Mouse (Mus musculus) lung, postnatal 0 days (tissue): ENCODE results near the gene Lhx4. TPM values are rescaled to one million over a fixed set of nuclear protein-coding genes. Genes with fewer than 3 reads are reported as not detected.
A peak's percentile ranks its signal among the peaks of the same experiment; 100 is the strongest.

ENCODE experiments used
- ATAC-seq: fragments of 200-750 bp; cut with Nextera tagmentation; 2 replicates; pipeline ENCODE4 v1.8.0; 2017; ENCODE audit warnings: moderate library complexity
- DNase-seq: peaks from one replicate; pipeline ENCODE4 v3.0.0-alpha.2; 2016; ENCODE audit warnings: low spot score
- H3K27ac ChIP-seq: fragments of 300-500 bp; sonication (generic); 2 replicates; pipeline ENCODE4 v1.5.1; 2014; ENCODE audit warnings: antibody characterized with exemption, mild to moderate bottlenecking, low read length, mixed read lengths
- H3K27me3 ChIP-seq: fragments of 300-500 bp; sonication (generic); replicated peaks from 2 replicates; pipeline ENCODE4 v1.6.1; 2014; ENCODE audit warnings: low read length, mixed read lengths; ENCODE audit not compliant: insufficient read depth
- H3K36me3 ChIP-seq: fragments of 300-500 bp; sonication (generic); 2 replicates; pipeline ENCODE4 v1.6.1; 2014; ENCODE audit warnings: low read length, mixed read lengths; ENCODE audit not compliant: insufficient read depth
- H3K4me1 ChIP-seq: fragments of 300-500 bp; sonication (generic); 2 replicates; pipeline ENCODE4 v1.6.1; 2014; ENCODE audit warnings: antibody characterized with exemption, low read depth, low read length, mixed read lengths; ENCODE audit not compliant: insufficient read depth
- H3K4me2 ChIP-seq: fragments of 300-500 bp; sonication (generic); replicated peaks from 2 replicates; pipeline ENCODE4 v1.6.1; 2014; ENCODE audit warnings: low read depth, mild to moderate bottlenecking, low read length, moderate library complexity, mixed read lengths
- H3K4me3 ChIP-seq: fragments of 300-500 bp; sonication (generic); 2 replicates; pipeline ENCODE4 v1.5.1; 2014; ENCODE audit warnings: low read depth, low read length
- H3K9ac ChIP-seq: fragments of 300-500 bp; sonication (generic); replicated peaks from 2 replicates; pipeline ENCODE4 v1.6.1; 2014; ENCODE audit warnings: low read depth, mild to moderate bottlenecking
- H3K9me3 ChIP-seq: fragments of 300-500 bp; sonication (generic); 2 replicates; pipeline ENCODE4 v1.6.1; 2016; ENCODE audit warnings: low read length, mixed read lengths
- CTCF ChIP-seq: IDR thresholded peaks from 2 replicates; pipeline ENCODE4 v1.5.1; 2016; ENCODE audit warnings: antibody characterized with exemption, mild to moderate bottlenecking
- EP300 ChIP-seq: IDR thresholded peaks from 2 replicates; pipeline ENCODE4 v1.6.1; 2016; ENCODE audit warnings: antibody characterized with exemption, mild to moderate bottlenecking, control low read depth
- WGBS: fragments of 180-500 bp; shearing (Covaris S2); extraction: QIAGEN DNeasy Blood & Tissue Kit; methylation state at CpG from one replicate; pipeline ENCODE4 v1.1.7; 2014; 5-methylcytosine and 5-hydroxymethylcytosine counted together
- polyA plus RNA-seq: library from polyadenylated mRNA; unstranded; fragments of >200 nt; fragmentation: Nextera tagmentation; extraction: Ambion mirVana; gene quantifications from 2 replicates; pipeline ENCODE4 v1.2.1, GENCODE M21; 2015

The Lhx4 gene
- polyA plus RNA-seq, 1 experiment from 2014 or later = not detected

GRCm38 (mm10) chr1:155720006-155720405, 31.5 kb downstream of the Lhx4 start:
- Histone ChIP-seq H3K4me1 (no peaks in the 10 kb centered on the region), H3K9ac (no peak overlapping the region), H3K4me2 (no peak overlapping the region), H3K36me3 (no peaks in the 10 kb centered on the region), H3K27ac (no peak overlapping the region), H3K9me3 (no peaks in the 10 kb centered on the region), H3K4me3 (no peak overlapping the region), H3K27me3 (0 out of 2 replicates have a peak, but pooled peaks cover 3% of the 10 kb centered on the region)
- ATAC-seq (no peak), DNase-seq (no peak)
- WGBS = 37% methylated on average over 5 of the region's 5 CpGs
- no peak for TF ChIP-seq CTCF
- no peak for TF ChIP-seq EP300

GRCm38 (mm10) chr1:155718851-155719250, 32.6 kb downstream of the Lhx4 start:
- Histone ChIP-seq H3K9me3 (no peaks in the 10 kb centered on the region), H3K9ac (no peak overlapping the region), H3K4me2 (no peak overlapping the region), H3K36me3 (no peaks in the 10 kb centered on the region), H3K27me3 (0 out of 2 replicates have a peak, but pooled peaks cover 3% of the 10 kb centered on the region), H3K4me1 (no peaks in the 10 kb centered on the region), H3K27ac (no peak overlapping the region), H3K4me3 (no peak overlapping the region)
- DNase-seq = no peak
- TF ChIP-seq EP300 (no peak), CTCF (no peak)
- 75% methylated on average over 3 of the region's 3 CpGs for WGBS
- no peak for ATAC-seq

- no peaks in the 10 kb centered on the region for H3K9me3 ChIP-seq
- DNase-seq (no peak), ATAC-seq (no peak)
- H3K4me2 ChIP-seq = no peak overlapping the region
- no peak for TF ChIP-seq CTCF
- TF ChIP-seq EP300 = no peak
- H3K4me1 ChIP-seq = no peaks in the 10 kb centered on the region
- H3K27ac ChIP-seq = no peak overlapping the region
- H3K27me3 ChIP-seq = no peaks in the 10 kb centered on the region
- H3K9ac ChIP-seq = no peak overlapping the region
- H3K36me3 ChIP-seq = no peaks in the 10 kb centered on the region
- 91% methylated on average over 12 of the region's 12 CpGs for WGBS
- H3K4me3 ChIP-seq = no peak overlapping the region
Observed at GRCm38 (mm10) chr1:155717301-155717700, 34.2 kb downstream of the Lhx4 start.

- DNase-seq (no peak), ATAC-seq (no peak)
- Histone ChIP-seq H3K9me3 (no peaks in the 10 kb centered on the region), H3K4me1 (no peaks in the 10 kb centered on the region), H3K36me3 (no peaks in the 10 kb centered on the region), H3K9ac (no peak overlapping the region), H3K27ac (no peak overlapping the region), H3K27me3 (no peaks in the 10 kb centered on the region), H3K4me2 (no peak overlapping the region), H3K4me3 (no peak overlapping the region)
- TF ChIP-seq CTCF (no peak), EP300 (no peak)
Observed at GRCm38 (mm10) chr1:155715366-155715765, 36.1 kb downstream of the Lhx4 start.

- Histone ChIP-seq H3K4me2 (no peak overlapping the region), H3K4me1 (no peaks in the 10 kb centered on the region), H3K27me3 (no peaks in the 10 kb centered on the region), H3K36me3 (no peaks in the 10 kb centered on the region), H3K4me3 (no peak overlapping the region), H3K27ac (no peak overlapping the region), H3K9me3 (no peaks in the 10 kb centered on the region), H3K9ac (no peak overlapping the region)
- ATAC-seq (no peak), DNase-seq (no peak)
- WGBS = 43% methylated on average over 2 of the region's 2 CpGs
- TF ChIP-seq CTCF (no peak), EP300 (no peak)
Observed at GRCm38 (mm10) chr1:155713306-155713705, 38.2 kb downstream of the Lhx4 start.

- H3K36me3 ChIP-seq = no peaks in the 10 kb centered on the region
- 37% methylated on average over 5 of the region's 5 CpGs for WGBS
- no peak overlapping the region for H3K4me3 ChIP-seq
- peak; percentile 17; the same call in 1 of the 2 replicates for ATAC-seq
- H3K9me3 ChIP-seq = no peaks in the 10 kb centered on the region
- H3K27ac ChIP-seq = no peak overlapping the region
- DNase-seq = no peak
- TF ChIP-seq EP300 = no peak
- no peak overlapping the region for H3K9ac ChIP-seq
- H3K4me1 ChIP-seq = no peaks in the 10 kb centered on the region
- H3K27me3 ChIP-seq = no peaks in the 10 kb centered on the region
- no peak overlapping the region for H3K4me2 ChIP-seq
Observed at GRCm38 (mm10) chr1:155704182-155704581, 47.3 kb downstream of the Lhx4 start.

- Histone ChIP-seq H3K4me2 (no peak overlapping the region), H3K4me3 (no peak overlapping the region), H3K27ac (no peak overlapping the region), H3K4me1 (no peaks in the 10 kb centered on the region), H3K9ac (no peak overlapping the region), H3K27me3 (no peaks in the 10 kb centered on the region), H3K36me3 (no peaks in the 10 kb centered on the region), H3K9me3 (no peaks in the 10 kb centered on the region)
- TF ChIP-seq CTCF (no peak), EP300 (no peak)
- DNase-seq = no peak
- 77% methylated on average over 5 of the region's 5 CpGs for WGBS
- ATAC-seq = no peak
Observed at GRCm38 (mm10) chr1:155703191-155703680, 48.2 kb downstream of the Lhx4 start.
